Mouse (Mus musculus) embryonic stem cell, embryonic (primary cell): ENCODE results near the gene Nfasc.

Source experiments
- CTCF ChIA-PET, 4 experiments: fragments of 300-600 bp in 2 of 4; fragments of 350-600 bp in 2 of 4; sonication (Branson Sonifier 250); formaldehyde crosslinking; loops; one replicate each; lab custom pipeline; 2022; ENCODE audit warnings: inconsistent platforms in 2 of 4; lab: Charles Lee
- POLR2A ChIA-PET, 4 experiments: fragments of 300-600 bp in 2 of 4; fragments of 350-600 bp in 2 of 4; sonication (Branson Sonifier 250); formaldehyde crosslinking; loops; one replicate each; lab custom pipeline; 2022; ENCODE audit warnings: antibody characterized with exemption in 4 of 4, inconsistent platforms in 1 of 4; lab: Charles Lee

The Nfasc gene

DNA sequence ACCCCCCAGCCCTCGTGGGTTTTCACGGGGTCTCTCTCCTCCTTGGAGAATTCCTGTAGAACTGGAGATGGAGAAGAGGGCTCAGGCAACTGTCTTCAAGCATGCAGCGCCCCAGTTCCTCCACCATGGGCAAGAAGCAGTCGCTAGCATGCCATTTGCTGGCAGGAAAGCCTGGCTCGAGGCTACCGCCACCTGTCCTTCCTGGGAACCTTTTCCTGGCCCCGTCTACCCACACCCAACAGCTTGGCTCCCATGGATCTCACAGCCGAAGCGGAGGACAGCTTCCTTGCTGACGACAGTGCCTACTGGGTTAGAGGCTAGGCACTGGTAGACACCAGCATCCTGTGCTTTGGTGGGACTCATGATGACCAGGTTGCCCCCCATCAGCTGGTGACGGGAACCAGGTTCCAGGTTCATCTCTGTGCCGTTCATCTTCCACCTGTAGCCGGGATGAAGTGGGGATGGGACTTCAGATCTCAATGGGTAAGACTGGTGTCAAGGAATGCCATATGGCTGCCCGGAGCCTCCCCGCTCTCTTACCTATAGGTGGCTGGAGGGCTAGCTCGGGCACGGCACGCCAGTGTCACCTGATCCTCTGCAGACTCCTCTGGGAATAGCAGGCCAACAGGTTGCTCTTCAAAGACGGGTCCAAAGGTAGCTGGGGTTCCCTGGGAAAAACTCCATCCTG, 212.8 kb downstream of the Nfasc start:
- ChIA-PET POLR2A (interaction anchor here in 3 of 4 experiments (0.6 to 1.5 kb wide), 4 partner anchors 8 to 110 kb away, joined by 3 read pairs; no protein-coding TSS in a partner anchor), CTCF (interaction anchor here in 3 of 4 experiments (0.6 to 1.5 kb wide), 5 partner anchors 8 to 268 kb away, joined by 3 to 8 read pairs (median 5); no protein-coding TSS in a partner anchor)

DNA sequence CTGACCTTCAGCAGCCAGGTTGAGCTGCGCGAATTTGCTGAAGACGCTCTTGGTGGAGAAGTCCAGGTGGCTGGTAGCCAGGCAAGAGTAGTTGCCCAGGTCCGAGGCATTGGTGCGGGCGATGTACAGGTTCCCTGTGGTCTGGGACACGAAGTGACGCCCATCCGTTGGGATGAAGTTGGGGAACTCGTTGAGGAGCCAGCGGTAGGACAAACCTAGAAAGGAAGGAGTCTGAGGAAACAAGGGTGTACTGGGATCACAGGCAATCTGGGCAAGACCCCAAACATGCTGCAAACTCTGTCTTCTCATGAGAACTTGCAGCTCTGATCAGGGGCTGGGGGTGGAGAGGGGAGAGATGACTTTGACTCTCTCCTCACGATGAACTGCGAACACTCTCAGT, 213.5 kb downstream of the Nfasc start:
- ChIA-PET POLR2A (interaction anchor here in 2 of 4 experiments (1.1 to 1.5 kb wide), 3 partner anchors 7 to 40 kb away, joined by 3 read pairs; no protein-coding TSS in a partner anchor), CTCF (interaction anchor here (0.6 to 3.2 kb wide), 6 partner anchors 8 to 268 kb away, joined by 3 to 48 read pairs (median 6); no protein-coding TSS in a partner anchor)

DNA sequence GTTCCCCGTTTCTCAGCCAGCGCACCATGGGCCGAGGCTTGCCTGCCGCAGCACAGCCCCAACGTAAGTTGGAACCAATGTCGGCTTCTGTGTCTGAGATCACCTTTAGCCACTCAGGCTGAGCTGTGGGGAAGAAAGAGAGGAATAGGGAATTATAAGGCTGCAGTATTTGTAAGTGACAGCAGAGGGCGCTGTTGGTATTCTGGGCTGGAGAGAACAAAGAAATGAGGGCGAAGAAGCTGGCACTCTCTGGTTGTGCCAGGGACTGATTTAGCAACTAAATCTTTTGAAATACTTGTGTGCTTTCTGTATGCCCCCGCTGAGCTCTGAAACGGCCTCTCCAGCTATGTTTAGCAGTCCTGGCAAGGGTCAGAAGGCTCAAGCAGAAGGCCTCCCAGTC, 215.8 kb downstream of the Nfasc start:
- POLR2A ChIA-PET = interaction anchor here in 3 of 4 experiments (0.7 to 1.6 kb wide), 11 partner anchors 12 to 99 kb away, joined by 3 to 6 read pairs (median 4); no protein-coding TSS in a partner anchor

DNA sequence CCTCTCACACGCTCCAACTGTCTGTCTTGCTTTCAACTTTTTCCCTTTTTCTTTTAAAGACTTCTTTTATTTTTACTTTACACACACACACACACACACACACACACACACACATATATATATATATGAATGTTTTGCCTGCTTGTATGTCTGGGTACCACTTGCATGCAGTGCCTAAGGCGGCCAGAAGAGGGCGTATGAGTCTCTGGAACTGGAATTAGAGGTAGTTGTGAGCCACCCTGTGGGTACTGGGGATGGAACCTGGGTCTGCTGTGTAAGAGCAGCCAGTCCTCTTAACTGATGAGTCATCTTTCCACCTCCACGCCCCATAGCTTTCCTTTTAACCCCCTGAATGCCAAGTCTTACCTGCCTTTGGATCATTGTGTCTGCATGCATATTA, 217.7 kb downstream of the Nfasc start:
- ChIA-PET POLR2A (interaction anchor here in 1 of 4 experiments (0.5 to 8.1 kb wide), 2 partner anchors 15 to 142 kb away, joined by 3 to 68 read pairs; partner anchors contain the start of gene Tmem81), CTCF (interaction anchor here in 1 of 4 experiments (1.0 to 3.3 kb wide), 6 partner anchors 10 to 88 kb away, joined by 3 to 59 read pairs (median 8); no protein-coding TSS in a partner anchor)

More for the DNA sequence above, 215.8 kb downstream of the Nfasc start:
- CTCF ChIA-PET = interaction anchor here (0.5 to 3.3 kb wide), 82 partner anchors 8 to 562 kb away, joined by 3 to 68 read pairs (median 4); partner anchors contain the start of genes Cntn2 (in 1 of the 4), Klhdc8a (in 1 of the 4), Nfasc (in 1 of the 4) and Tmem81 (in 1 of the 4)

DNA sequence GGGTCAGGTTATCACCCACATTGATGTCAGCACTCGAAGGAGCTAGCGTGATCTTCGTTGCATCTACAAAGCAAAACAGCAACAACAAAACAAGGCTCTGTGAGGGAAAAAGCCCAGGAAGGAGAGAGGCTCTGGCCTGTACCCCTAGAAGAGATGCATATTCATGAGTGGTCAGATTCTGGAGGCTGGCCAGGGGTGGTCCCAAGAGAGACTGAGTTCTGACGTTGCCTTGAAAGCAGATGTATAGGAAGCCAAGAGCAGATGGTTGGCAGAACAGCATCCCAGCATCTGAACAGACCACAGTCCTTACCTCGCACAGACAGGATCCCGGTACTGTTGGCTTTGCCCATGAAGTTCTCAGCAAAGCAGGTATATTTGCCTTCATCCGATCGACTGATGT, 218.5 kb downstream of the Nfasc start:
- ChIA-PET CTCF (interaction anchor here in 3 of 4 experiments (0.5 to 4.2 kb wide), 10 partner anchors 18 to 352 kb away, joined by 3 to 54 read pairs (median 5); no protein-coding TSS in a partner anchor), POLR2A (interaction anchor here in 1 of 4 experiments (0.7 to 8.1 kb wide), 4 partner anchors 14 to 73 kb away, joined by 3 to 68 read pairs (median 6); partner anchors contain the start of gene Tmem81)

DNA sequence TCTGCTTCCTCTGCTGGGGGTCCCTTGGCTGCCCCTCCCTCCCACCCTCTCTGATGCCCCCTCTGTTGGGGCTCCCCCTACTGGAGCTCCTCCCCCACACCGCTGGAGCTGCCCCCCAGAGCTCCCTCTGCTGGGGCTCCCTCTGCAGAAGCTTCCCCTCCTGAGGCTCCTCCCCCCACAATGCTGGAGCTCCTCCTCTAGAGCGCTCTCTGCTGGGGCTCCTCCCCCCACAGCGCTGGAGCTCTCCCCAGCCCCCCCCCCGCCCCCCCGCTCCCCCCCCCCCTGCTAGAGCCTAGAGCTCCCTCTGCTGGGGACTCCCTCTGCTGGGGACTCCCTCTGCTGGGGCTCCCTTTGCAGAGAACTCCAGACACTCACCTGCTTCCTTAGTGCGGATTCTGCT, 220.8 kb downstream of the Nfasc start:
- ChIA-PET POLR2A (interaction anchor here in 3 of 4 experiments (0.5 to 8.1 kb wide), 57 partner anchors 8 to 993 kb away, joined by 3 to 68 read pairs (median 3); partner anchors contain the start of genes Tmem81 (in 3 of the 3), Dstyk (in 2 of the 3), Rbbp5 (in 2 of the 3) and Cntn2 (in 1 of the 3)), CTCF (interaction anchor here (0.5 to 4.2 kb wide), 157 partner anchors 8 to 847 kb away, joined by 3 to 54 read pairs (median 4); partner anchors contain the start of genes Cntn2 (in 2 of the 4), Dstyk (in 2 of the 4), Rbbp5 (in 2 of the 4) and Cdk18 (in 1 of the 4))

DNA sequence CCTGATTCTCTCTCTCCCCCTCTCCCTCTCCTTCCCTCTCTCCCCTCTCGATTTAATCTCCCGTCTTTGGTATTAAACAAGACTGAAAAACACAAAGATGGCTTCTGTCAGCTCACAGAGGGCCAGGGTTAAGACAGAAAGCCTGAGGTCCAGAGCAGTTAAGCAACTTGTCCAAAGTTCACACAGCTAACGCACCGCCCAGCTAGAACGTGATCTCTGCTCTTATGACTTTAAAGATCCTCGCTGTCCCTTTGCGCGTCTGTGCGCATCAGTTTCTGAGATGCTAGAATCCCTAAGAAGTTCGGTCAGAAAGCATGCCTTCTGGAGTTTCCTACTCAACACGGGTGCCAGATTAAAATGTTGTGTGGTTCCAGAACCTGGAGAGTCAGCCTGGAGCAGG, 221.9 kb downstream of the Nfasc start:
- CTCF ChIA-PET = interaction anchor here (0.5 to 4.2 kb wide), 42 partner anchors 8 to 692 kb away, joined by 3 to 54 read pairs (median 8); partner anchors contain the start of genes Rbbp5 (in 2 of the 4), Dstyk (in 1 of the 4), Tmcc2 (in 1 of the 4) and Tmem81 (in 1 of the 4)

DNA sequence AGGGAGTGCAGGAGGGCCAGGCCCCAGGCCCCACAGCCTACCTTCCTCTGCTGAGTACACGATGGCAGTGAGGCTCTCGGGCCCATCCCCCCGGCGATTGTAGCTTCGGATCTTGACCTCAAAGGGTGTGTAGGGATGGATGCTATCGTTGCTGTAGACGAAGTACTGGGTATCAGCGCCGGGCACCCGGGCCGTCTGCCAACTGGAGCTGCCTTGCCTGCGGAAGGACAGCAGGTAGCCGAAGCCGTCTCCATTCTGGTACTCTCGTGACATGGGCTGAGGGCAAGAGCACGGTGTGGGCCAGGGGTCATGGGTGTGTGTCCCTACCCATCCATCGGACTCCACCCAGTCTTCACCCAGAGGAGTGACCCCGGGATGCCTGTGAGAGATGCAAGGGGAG, 223.0 kb downstream of the Nfasc start:
- ChIA-PET CTCF (interaction anchor here in 3 of 4 experiments (0.5 to 2.4 kb wide), 5 partner anchors 9 to 163 kb away, joined by 3 to 10 read pairs (median 3); no protein-coding TSS in a partner anchor), POLR2A (interaction anchor here in 1 of 4 experiments (0.7 to 8.1 kb wide), 4 partner anchors 10 to 441 kb away, joined by 3 to 68 read pairs (median 5); partner anchors contain the start of gene Tmem81)

More for the DNA sequence above, 221.9 kb downstream of the Nfasc start:
- POLR2A ChIA-PET = interaction anchor here in 3 of 4 experiments (0.7 to 8.1 kb wide), 16 partner anchors 11 to 362 kb away, joined by 3 to 68 read pairs (median 4); partner anchors contain the start of genes Tmem81 (in 2 of the 3) and Rbbp5 (in 1 of the 3)

DNA sequence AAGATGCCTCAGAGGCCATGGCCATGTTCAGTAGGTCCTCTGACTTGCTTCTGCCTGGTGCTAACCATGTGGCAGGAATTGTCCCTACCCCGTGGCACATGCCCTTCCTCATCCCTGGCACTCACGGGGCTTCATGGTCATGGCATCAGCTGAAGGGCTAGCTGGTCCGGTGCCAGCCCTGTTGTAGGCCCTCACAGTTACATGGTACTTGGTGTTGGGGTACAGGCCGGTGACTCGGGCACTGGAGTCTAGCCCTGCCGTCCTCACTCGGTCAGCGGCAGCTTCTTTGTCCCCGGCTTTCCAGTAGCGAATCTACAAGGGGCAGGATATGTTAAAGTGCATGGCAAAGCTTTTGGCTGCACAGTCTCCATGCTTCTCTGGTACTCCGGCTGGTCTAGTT, 224.8 kb downstream of the Nfasc start:
- POLR2A ChIA-PET = interaction anchor here in 2 of 4 experiments (0.6 to 8.1 kb wide), 5 partner anchors 8 to 46 kb away, joined by 3 to 68 read pairs (median 4); partner anchors contain the start of genes Rbbp5 (in 1 of the 2) and Tmem81 (in 1 of the 2)

DNA sequence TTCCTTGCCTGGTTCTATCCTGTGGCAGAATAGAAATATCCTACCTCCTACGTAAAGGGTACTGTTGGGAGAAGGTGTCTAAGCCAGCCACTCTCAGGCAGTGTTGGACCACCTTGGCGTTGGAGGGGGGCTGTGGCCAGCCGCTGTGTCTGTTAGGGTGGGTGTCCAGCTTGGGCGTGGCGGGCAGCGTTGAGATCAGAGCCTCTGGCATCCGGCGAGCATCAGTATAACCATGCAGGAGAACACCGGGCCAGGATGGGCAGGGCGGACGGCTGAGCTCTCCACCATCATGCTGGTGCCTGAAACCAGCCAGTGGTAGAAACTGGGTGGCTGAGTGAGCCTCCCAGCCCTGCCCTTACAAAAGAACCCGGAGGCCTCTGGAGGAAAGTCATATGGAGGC, 226.3 kb downstream of the Nfasc start:
- ChIA-PET POLR2A (interaction anchor here in 1 of 4 experiments (1.9 kb wide), 1 partner anchor 18 kb away, joined by 5 read pairs; no protein-coding TSS in a partner anchor), CTCF (interaction anchor here in 1 of 4 experiments (0.6 to 1.3 kb wide), 2 partner anchors 8 to 1716 kb away, joined by 3 to 4 read pairs; no protein-coding TSS in a partner anchor)

More for the DNA sequence above, 224.8 kb downstream of the Nfasc start:
- CTCF ChIA-PET = interaction anchor here in 1 of 4 experiments (1.3 to 2.4 kb wide), 2 partner anchors 9 to 92 kb away, joined by 4 to 10 read pairs; no protein-coding TSS in a partner anchor
